Mouse (Mus musculus) neural tube, embryonic 15.5 days (tissue): ENCODE data around the gene Zc3h12d. TPM values are rescaled to one million over a fixed set of nuclear protein-coding genes. Genes with fewer than 3 reads are reported as not detected.

Experiments used
- ATAC-seq: fragments of 200-750 bp; cut with Nextera tagmentation; 2 replicates; pipeline ENCODE4 v1.8.0; 2017; ENCODE audit warnings: mild to moderate bottlenecking, moderate TSS enrichment, moderate library complexity; ENCODE audit not compliant: low FRiP score
- H3K27ac ChIP-seq: fragments of 300-500 bp; sonication (generic); replicated peaks from 2 replicates; pipeline ENCODE4 v1.5.1; 2015; ENCODE audit warnings: mild to moderate bottlenecking, inconsistent platforms
- H3K27me3 ChIP-seq: fragments of 300-500 bp; sonication (generic); replicated peaks from 2 replicates; pipeline ENCODE4 v1.6.1; 2015; ENCODE audit warnings: inconsistent platforms
- H3K36me3 ChIP-seq: fragments of 300-500 bp; sonication (generic); 2 replicates; pipeline ENCODE4 v1.6.1; 2015; ENCODE audit warnings: inconsistent platforms
- H3K4me1 ChIP-seq: fragments of 300-500 bp; sonication (generic); 2 replicates; pipeline ENCODE4 v1.6.1; 2015; ENCODE audit warnings: inconsistent platforms
- H3K4me2 ChIP-seq: fragments of 300-500 bp; sonication (generic); 2 replicates; pipeline ENCODE4 v1.6.1; 2015; ENCODE audit warnings: inconsistent platforms, mild to moderate bottlenecking, moderate library complexity
- H3K4me3 ChIP-seq: fragments of 300-500 bp; sonication (generic); replicated peaks from 2 replicates; pipeline ENCODE4 v1.5.1; 2015; ENCODE audit warnings: mild to moderate bottlenecking, inconsistent platforms
- H3K9ac ChIP-seq: fragments of 300-500 bp; sonication (generic); replicated peaks from 2 replicates; pipeline ENCODE4 v1.6.1; 2015; ENCODE audit warnings: mild to moderate bottlenecking, inconsistent platforms
- H3K9me3 ChIP-seq: fragments of 300-500 bp; sonication (generic); replicated peaks from 2 replicates; pipeline ENCODE4 v1.6.1; 2016; ENCODE audit warnings: inconsistent platforms
- WGBS: fragments of 180-500 bp; shearing (Covaris S2); methylation state at CpG from one replicate; pipeline ENCODE4 v1.1.7; 2015; ENCODE audit warnings: mixed read lengths; 5-methylcytosine and 5-hydroxymethylcytosine counted together
- polyA plus RNA-seq: library from polyadenylated mRNA; unstranded; fragments of >200 nt; fragmentation: Nextera tagmentation; extraction: Ambion mirVana; gene quantifications from 2 replicates; pipeline ENCODE4 v1.2.1, GENCODE M21; 2015

Zc3h12d gene
- polyA plus RNA-seq, result 0.19 and 0.34 TPM in 2 replicates

- Histone ChIP-seq H3K4me3 (no peak within 1 kb of the TSS; the same call in 1 of the 2 replicates), H3K4me1 (peaks cover 7% of the 10 kb centered on the region), H3K27me3 (no peaks in the 10 kb centered on the region), H3K4me2 (peak within 1 kb of the TSS; percentile 46), H3K9me3 (no peaks in the 10 kb centered on the region), H3K27ac (no peak within 1 kb of the TSS), H3K36me3 (no peaks in the 10 kb centered on the region), H3K9ac (no peak within 1 kb of the TSS)
- ATAC-seq, result no peak
- WGBS, result 8% methylated on average over 15 of the region's 15 CpGs
Measured at GRCm38 (mm10) chr10:7832171-7832676, at the start of gene Zc3h12d. Gene Zc3h12d, plus strand, starts transcription at chr10:7832470.

GRCm38 (mm10) chr10:7787319-7787718 is 45.0 kb upstream of the Zc3h12d start:
- no peak overlapping the region for H3K27ac ChIP-seq
- WGBS, result 36% methylated on average over 2 of the region's 2 CpGs
- no peaks in the 10 kb centered on the region for H3K27me3 ChIP-seq
- H3K4me1 ChIP-seq, result peaks cover 8% of the 10 kb centered on the region
- H3K9ac ChIP-seq, result no peak overlapping the region
- H3K9me3 ChIP-seq, result no peaks in the 10 kb centered on the region
- peaks cover 12% of the 10 kb centered on the region; the same call in 1 of the 2 replicates for H3K36me3 ChIP-seq
- no peak for ATAC-seq
- H3K4me2 ChIP-seq, result no peak overlapping the region
- H3K4me3 ChIP-seq, result no peak overlapping the region

GRCm38 (mm10) chr10:7792254-7792750 is 40.0 kb upstream of the Zc3h12d start:
- ATAC-seq, result peak; percentile 54; the same call in 1 of the 2 replicates
- under 1% methylated on average over 10 of the region's 10 CpGs for WGBS
- H3K36me3 ChIP-seq, result peaks cover 23% of the 10 kb centered on the region

GRCm38 (mm10) chr10:7792751-7793385 is 39.4 kb upstream of the Zc3h12d start, which contains the start of the genes Ginm1 and Ppil4:
Gene Ginm1, minus strand, starts transcription at chr10:7792824.
Gene Ppil4, plus strand, starts transcription at chr10:7792891.
- no peaks in the 10 kb centered on the region for H3K9me3 ChIP-seq
- H3K4me3 ChIP-seq, result peak within 1 kb of the TSS; percentile 77
- H3K27me3 ChIP-seq, result no peaks in the 10 kb centered on the region
- peak; percentile 96 for ATAC-seq
- peak within 1 kb of the TSS; percentile 75 for H3K9ac ChIP-seq
- under 1% methylated on average over 52 of the region's 52 CpGs for WGBS
- peak within 1 kb of the TSS; percentile 77 for H3K4me2 ChIP-seq
- peaks cover 29% of the 10 kb centered on the region for H3K36me3 ChIP-seq
- peak within 1 kb of the TSS; percentile 73 for H3K27ac ChIP-seq
- H3K4me1 ChIP-seq, result peaks cover 22% of the 10 kb centered on the region

More at GRCm38 (mm10) chr10:7792254-7792750, 40.0 kb upstream of the Zc3h12d start:
- H3K9ac ChIP-seq, result peak overlapping the region; percentile 75
- peak overlapping the region; percentile 77 for H3K4me3 ChIP-seq
- peak overlapping the region; percentile 73 for H3K27ac ChIP-seq
- no peaks in the 10 kb centered on the region for H3K9me3 ChIP-seq
- no peaks in the 10 kb centered on the region for H3K27me3 ChIP-seq
- peaks cover 22% of the 10 kb centered on the region for H3K4me1 ChIP-seq
- H3K4me2 ChIP-seq, result peak overlapping the region; percentile 77

GRCm38 (mm10) chr10:7801258-7801657 is 31.0 kb upstream of the Zc3h12d start:
- Histone ChIP-seq H3K27me3 (no peaks in the 10 kb centered on the region), H3K36me3 (peaks cover 75% of the 10 kb centered on the region), H3K4me1 (no peaks in the 10 kb centered on the region), H3K9me3 (no peaks in the 10 kb centered on the region), H3K9ac (no peak overlapping the region), H3K27ac (no peak overlapping the region), H3K4me2 (no peak overlapping the region), H3K4me3 (no peak overlapping the region)
- 94% methylated on average over 3 of the region's 3 CpGs for WGBS
- ATAC-seq, result no peak

GRCm38 (mm10) chr10:7802519-7803140 is 29.6 kb upstream of the Zc3h12d start:
- peaks cover 69% of the 10 kb centered on the region for H3K36me3 ChIP-seq
- H3K9me3 ChIP-seq, result no peaks in the 10 kb centered on the region
- WGBS, result 94% methylated on average over 2 of the region's 2 CpGs
- no peak overlapping the region for H3K27ac ChIP-seq
- H3K4me3 ChIP-seq, result no peak overlapping the region
- no peak overlapping the region for H3K9ac ChIP-seq
- no peaks in the 10 kb centered on the region for H3K27me3 ChIP-seq
- ATAC-seq, result no peak
- no peaks in the 10 kb centered on the region for H3K4me1 ChIP-seq
- no peak overlapping the region for H3K4me2 ChIP-seq

GRCm38 (mm10) chr10:7809937-7810336 is 22.3 kb upstream of the Zc3h12d start:
- Histone ChIP-seq H3K9me3 (no peaks in the 10 kb centered on the region), H3K27ac (no peak overlapping the region), H3K36me3 (peaks cover 53% of the 10 kb centered on the region), H3K27me3 (no peaks in the 10 kb centered on the region), H3K4me1 (no peaks in the 10 kb centered on the region), H3K9ac (no peak overlapping the region), H3K4me3 (no peak overlapping the region), H3K4me2 (no peak overlapping the region)
- no peak; the same call in 1 of the 2 replicates for ATAC-seq
- 50% methylated on average over 2 of the region's 2 CpGs for WGBS

- Histone ChIP-seq H3K9me3 (no peaks in the 10 kb centered on the region), H3K27me3 (no peaks in the 10 kb centered on the region), H3K27ac (no peak overlapping the region), H3K4me2 (no peak overlapping the region), H3K4me1 (no peaks in the 10 kb centered on the region), H3K36me3 (peaks cover 44% of the 10 kb centered on the region), H3K9ac (no peak overlapping the region), H3K4me3 (no peak overlapping the region)
- 88% methylated on average over 2 of the region's 2 CpGs for WGBS
- ATAC-seq, result no peak
Measured at GRCm38 (mm10) chr10:7816476-7816875, 15.8 kb upstream of the Zc3h12d start.

- Histone ChIP-seq H3K36me3 (peaks cover 53% of the 10 kb centered on the region), H3K27ac (no peak overlapping the region), H3K9ac (no peak overlapping the region), H3K4me2 (no peak overlapping the region), H3K27me3 (no peaks in the 10 kb centered on the region), H3K4me1 (no peaks in the 10 kb centered on the region), H3K9me3 (no peaks in the 10 kb centered on the region), H3K4me3 (no peak overlapping the region)
- no peak for ATAC-seq
- WGBS, result 91% methylated on average over 4 of the region's 4 CpGs
Measured at GRCm38 (mm10) chr10:7818676-7819075, 13.6 kb upstream of the Zc3h12d start.

GRCm38 (mm10) chr10:7819156-7819555 is 13.1 kb upstream of the Zc3h12d start:
- H3K4me3 ChIP-seq, result no peak overlapping the region
- no peak overlapping the region for H3K4me2 ChIP-seq
- H3K27me3 ChIP-seq, result no peaks in the 10 kb centered on the region
- peaks cover 53% of the 10 kb centered on the region for H3K36me3 ChIP-seq
- ATAC-seq, result no peak
- WGBS, result 93% methylated on average over 4 of the region's 4 CpGs
- no peak overlapping the region for H3K27ac ChIP-seq
- no peak overlapping the region for H3K9ac ChIP-seq
- no peaks in the 10 kb centered on the region for H3K4me1 ChIP-seq
- H3K9me3 ChIP-seq, result no peaks in the 10 kb centered on the region

GRCm38 (mm10) chr10:7819603-7820002 is 12.7 kb upstream of the Zc3h12d start:
- H3K27me3 ChIP-seq, result no peaks in the 10 kb centered on the region
- H3K27ac ChIP-seq, result no peak overlapping the region
- H3K36me3 ChIP-seq, result peaks cover 49% of the 10 kb centered on the region
- H3K4me2 ChIP-seq, result no peak overlapping the region
- no peak overlapping the region for H3K4me3 ChIP-seq
- H3K9me3 ChIP-seq, result no peaks in the 10 kb centered on the region
- WGBS, result 95% methylated on average over 4 of the region's 4 CpGs
- H3K9ac ChIP-seq, result no peak overlapping the region
- no peak for ATAC-seq
- no peaks in the 10 kb centered on the region for H3K4me1 ChIP-seq

GRCm38 (mm10) chr10:7820171-7820570 is 12.1 kb upstream of the Zc3h12d start:
- H3K9me3 ChIP-seq, result no peaks in the 10 kb centered on the region
- H3K4me3 ChIP-seq, result no peak overlapping the region
- no peak overlapping the region for H3K4me2 ChIP-seq
- no peak overlapping the region for H3K9ac ChIP-seq
- WGBS, result 94% methylated on average over 5 of the region's 5 CpGs
- no peak for ATAC-seq
- H3K36me3 ChIP-seq, result peaks cover 48% of the 10 kb centered on the region
- no peaks in the 10 kb centered on the region for H3K4me1 ChIP-seq
- H3K27ac ChIP-seq, result no peak overlapping the region
- no peaks in the 10 kb centered on the region for H3K27me3 ChIP-seq
